Mouse (Mus musculus) layer of hippocampus, adult 2 months (tissue): Measurements from ENCODE around the gene Prkrip1. TPM values are rescaled to one million over a fixed set of nuclear protein-coding genes. Genes with fewer than 3 reads are reported as not detected.
A peak's percentile ranks its signal among the peaks of the same experiment; 100 is the strongest.

Experiments used
- DNase-seq, 2 experiments: peaks; one replicate each; pipeline ENCODE4 v3.0.0; 2022; ENCODE audit warnings: low spot score in 2 of 2
- H3K27ac ChIP-seq: fragments of 200-600 bp; 2 replicates; pipeline ENCODE4 v1.8.1; 2022
- H3K4me3 ChIP-seq: fragments of 200-600 bp; 2 replicates; pipeline ENCODE4 v1.8.1; 2022; ENCODE audit warnings: mild to moderate bottlenecking
- CTCF ChIP-seq: fragments of 200-600 bp; conservative IDR thresholded peaks from 2 replicates; pipeline ENCODE4 v1.8.1; 2022; ENCODE audit warnings: antibody characterized with exemption, mild to moderate bottlenecking, moderate library complexity
- total RNA-seq, 2 experiments: library from RNA; stranded (reverse); gene quantifications; 2 replicates each; pipeline ENCODE4 v1.2.3; 2021

The Prkrip1 gene
- total RNA-seq, 2 experiments from 2014 or later = 31.8 to 35.6 TPM

DNA sequence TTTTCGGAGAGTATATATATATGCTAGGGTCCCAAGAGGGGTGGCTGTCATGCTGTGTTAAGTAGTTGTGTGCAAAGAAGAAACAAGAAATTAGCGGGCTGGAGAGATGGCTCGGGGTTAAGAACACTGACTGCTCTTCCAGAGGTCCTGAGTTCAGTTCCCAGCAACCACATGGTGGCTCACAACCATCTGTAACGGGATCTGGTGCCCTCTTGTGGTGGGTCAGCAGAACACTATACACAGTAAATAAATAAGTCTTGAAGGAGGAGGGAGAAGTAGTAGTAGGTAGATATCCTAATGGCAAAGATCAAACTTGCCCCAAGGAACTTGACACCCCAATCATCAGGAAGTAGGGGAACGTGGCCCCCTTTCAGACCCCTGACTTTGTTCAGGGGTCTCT is 56.0 kb downstream of the Prkrip1 start:
- Histone ChIP-seq H3K27ac (no peak overlapping the region), H3K4me3 (no peak overlapping the region)
- no peak for TF ChIP-seq CTCF
- DNase-seq = no peak

DNA sequence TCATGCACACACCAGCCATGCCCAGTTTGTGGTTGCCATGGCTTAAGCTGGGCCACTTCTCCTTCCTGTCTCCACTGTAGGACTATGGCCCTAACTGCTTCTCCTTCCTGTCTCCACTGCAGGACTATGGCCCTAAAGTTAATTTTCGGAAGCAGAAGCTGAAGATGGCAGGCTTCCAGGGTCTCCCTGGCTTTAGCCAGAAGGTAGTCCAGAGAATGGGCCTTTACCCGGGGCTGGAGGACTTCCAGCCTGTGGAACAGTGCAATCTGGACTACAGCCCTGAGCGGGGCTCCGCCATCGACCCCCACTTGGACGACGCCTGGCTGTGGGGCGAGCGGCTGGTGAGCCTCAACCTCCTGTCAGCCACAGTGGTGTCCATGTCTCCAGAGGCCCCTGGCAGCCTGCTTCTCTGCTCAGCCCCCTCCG is 58.7 kb downstream of the Prkrip1 start:
- H3K4me3 ChIP-seq = no peak overlapping the region
- no peak overlapping the region for H3K27ac ChIP-seq
- no peak for TF ChIP-seq CTCF
- DNase-seq = no peak

DNA sequence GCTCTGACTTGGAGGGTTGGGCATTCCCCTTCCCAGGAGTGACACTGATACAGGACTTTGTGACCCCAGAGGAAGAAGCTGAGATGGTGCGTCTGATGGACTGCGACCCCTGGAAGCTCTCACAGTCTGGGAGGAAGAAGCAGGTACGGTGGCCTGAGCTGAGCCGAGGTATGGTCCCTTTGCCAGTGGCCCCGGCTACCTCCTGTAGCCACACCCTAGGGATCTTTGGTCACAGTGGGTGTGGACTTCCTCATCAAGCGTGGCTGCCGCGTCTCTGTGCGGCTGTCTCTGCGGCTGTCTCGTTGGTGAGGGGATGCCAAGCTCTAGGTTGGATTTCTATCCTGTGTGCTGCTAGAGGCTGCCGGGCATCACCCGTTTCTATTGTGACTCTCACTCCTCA is 59.4 kb downstream of the Prkrip1 start:
- TF ChIP-seq CTCF = no peak
- H3K27ac ChIP-seq = no peak overlapping the region
- DNase-seq = no peak
- no peak overlapping the region for H3K4me3 ChIP-seq

DNA sequence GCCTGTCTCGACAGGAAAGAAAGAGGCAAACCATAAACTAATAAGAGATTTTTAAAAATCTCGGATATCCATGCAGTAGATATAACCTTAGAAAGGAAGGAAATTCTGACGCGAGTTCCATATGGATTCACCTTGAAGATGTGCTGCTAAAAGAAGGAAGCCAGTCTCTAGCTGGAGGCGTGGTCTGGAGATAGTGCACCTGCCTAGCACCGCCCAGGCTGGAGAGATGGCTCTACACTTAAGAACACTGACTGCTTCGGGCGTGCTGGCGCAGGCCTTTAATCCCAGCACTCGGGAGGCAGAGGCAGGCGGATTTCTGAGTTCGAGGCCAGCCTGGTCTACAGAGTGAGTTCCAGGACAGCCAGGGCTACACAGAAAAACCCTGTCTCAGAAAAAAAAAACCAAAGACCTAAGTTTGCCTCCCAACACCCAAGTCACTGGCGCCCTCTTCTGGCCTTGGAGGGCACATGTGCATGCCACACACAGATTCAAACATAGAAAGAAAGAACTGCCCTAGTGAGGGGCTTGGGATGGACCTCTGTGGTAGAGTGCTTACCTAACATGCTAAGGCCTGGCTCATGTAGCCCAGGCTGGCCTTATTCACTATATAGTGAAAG is 61.0 kb downstream of the Prkrip1 start:
- no peak overlapping the region for H3K27ac ChIP-seq
- H3K4me3 ChIP-seq = no peak overlapping the region
- peak; percentile 81 for TF ChIP-seq CTCF
- peak; percentile 30 to 44 for DNase-seq

DNA sequence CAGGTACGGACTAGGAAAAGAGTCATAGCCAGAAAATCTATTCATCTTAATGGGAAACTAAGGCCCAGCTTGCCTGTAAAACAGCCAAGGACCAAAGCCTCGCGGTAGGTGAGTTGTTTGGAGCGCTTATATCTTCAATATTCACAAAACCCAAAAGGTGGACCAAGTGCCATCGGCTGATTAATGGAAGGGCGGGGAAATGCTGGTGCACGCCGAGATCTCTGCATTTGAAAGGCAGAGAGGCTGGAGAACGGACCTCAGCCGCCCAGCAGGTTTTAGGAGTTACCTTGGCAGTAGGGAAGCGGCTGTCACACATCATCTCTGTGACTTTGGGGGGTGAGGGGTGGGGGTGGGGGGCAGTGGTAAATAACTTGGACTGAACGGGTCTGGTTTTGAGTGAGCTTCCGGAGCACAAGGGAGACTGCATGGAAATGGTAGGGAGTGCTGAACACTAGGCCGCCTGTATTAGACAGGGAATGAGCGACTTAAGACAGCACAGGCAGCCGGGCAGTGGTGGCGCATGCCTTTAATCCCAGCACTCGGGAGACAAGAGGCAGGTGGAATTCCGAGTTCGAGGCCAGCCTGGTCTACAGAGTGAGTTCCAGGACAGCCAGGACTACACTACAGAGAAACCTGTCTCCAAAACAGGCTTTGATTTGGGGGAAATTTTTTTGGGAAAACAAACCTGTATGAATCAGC is 62.3 kb downstream of the Prkrip1 start:
- H3K4me3 ChIP-seq = peak overlapping the region; percentile 73
- TF ChIP-seq CTCF = no peak
- DNase-seq = no peak
- peak overlapping the region; percentile 81 for H3K27ac ChIP-seq

DNA sequence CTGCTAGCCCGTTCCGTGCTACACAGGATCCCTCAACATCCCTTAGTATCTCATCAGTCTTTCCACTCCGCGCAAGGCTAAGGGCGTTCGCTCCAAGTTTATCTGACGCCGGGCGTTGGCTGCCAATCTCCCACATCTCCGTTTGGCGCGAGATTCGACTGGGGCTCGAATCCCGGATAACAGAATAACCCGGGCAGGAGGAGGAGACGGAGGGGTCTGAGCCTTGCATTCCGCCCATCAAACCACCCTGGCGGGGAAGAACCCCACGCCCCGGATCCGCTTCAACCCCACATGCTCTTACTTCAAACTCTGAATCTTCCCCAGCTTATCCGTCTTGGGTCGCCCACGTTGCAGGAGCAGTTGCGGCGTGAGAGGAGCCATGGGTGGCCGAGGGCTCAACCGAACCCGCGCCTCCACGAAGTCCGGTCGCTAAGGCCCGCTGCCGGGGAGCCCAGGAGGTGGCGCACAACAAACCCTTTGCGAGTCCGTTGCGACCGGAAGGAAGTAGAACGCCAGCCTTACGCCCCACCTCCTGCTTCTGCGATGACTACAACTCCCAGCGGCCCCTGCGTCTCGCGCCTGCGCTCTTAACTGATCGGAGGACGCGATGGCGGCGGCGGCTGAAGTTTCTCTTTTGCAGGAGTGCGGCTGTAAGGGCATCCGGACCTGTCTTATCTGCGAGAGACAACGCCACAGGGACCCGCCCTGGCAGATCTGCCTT is 63.0 kb downstream of the Prkrip1 start, which contains the start of the genes Lrwd1 and Alkbh4:
Gene Lrwd1 (minus strand): TSS at position 504 of the 721 bp plus-strand sequence.
Gene Alkbh4 (plus strand): TSS at position 576 of the 721 bp plus-strand sequence.
- Histone ChIP-seq H3K4me3 (peak within 1 kb of the TSS; percentile 73), H3K27ac (peak within 1 kb of the TSS; percentile 81)
- TF ChIP-seq CTCF = peak; percentile 82
- DNase-seq = peak; percentile 95 to 96

Other genes with a start within 250 kb of the Prkrip1 start
- gene Ssc4d, start 224.4 kb downstream of the Prkrip1 start, total RNA-seq = 1 to 10 TPM; 1.4 to 1.9 TPM
- not detected for gene Zp3, start 218.9 kb downstream of the Prkrip1 start, total RNA-seq
- 1 to 10 TPM; 8.0 to 8.3 TPM for gene Dtx2, start 204.2 kb downstream of the Prkrip1 start, total RNA-seq
- not detected for gene Upk3b, start 160.5 kb downstream of the Prkrip1 start, total RNA-seq
- not detected for gene Upk3bl, start 144.5 kb downstream of the Prkrip1 start, total RNA-seq
- gene Rasa4, start 115.0 kb downstream of the Prkrip1 start, total RNA-seq = 1 to 10 TPM; 2.9 to 4.2 TPM
- 10 to 100 TPM; 67.6 to 77.3 TPM for gene Polr2j, start 82.3 kb downstream of the Prkrip1 start, total RNA-seq
- 10 to 100 TPM; 15.7 to 16.9 TPM for gene Lrwd1, start 62.9 kb downstream of the Prkrip1 start, total RNA-seq
- gene Alkbh4, start 62.8 kb downstream of the Prkrip1 start, total RNA-seq = 10 to 100 TPM; 10.1 to 11.6 TPM
- 100 to 1,000 TPM; 148 to 150 TPM for gene Orai2, start 28.2 kb downstream of the Prkrip1 start, total RNA-seq
- 1 to 10 TPM; 4.5 to 4.6 TPM for gene Sh2b2, start 47.6 kb upstream of the Prkrip1 start, total RNA-seq